Mouse (Mus musculus): ENCODE data around the gene Sema3b. TPM values are rescaled to one million over a fixed set of nuclear protein-coding genes. Genes with fewer than 3 reads are reported as not detected.
A peak's percentile ranks its signal among the peaks of the same experiment; 100 is the strongest.

Sema3b gene
- polyA plus RNA-seq, 1 experiment from 2014 or later: 0.41 TPM

GRCm38 (mm10) chr9:107601275-107601674 lies 7.8 kb downstream of the Sema3b start:
- Histone ChIP-seq H3K4me3 (ENCODE audit: low read depth, low read length) (no peak overlapping the region), H3K36me3 (replicated peaks; ENCODE audit: insufficient read depth, low read length) (no peaks in the 10 kb centered on the region), H3K27me3 (ENCODE audit: insufficient read depth, low read length) (no peaks in the 10 kb centered on the region), H3K4me1 (ENCODE audit: insufficient read depth) (peaks cover 15% of the 10 kb centered on the region), H3K9me3 (ENCODE audit: low read length) (no peaks in the 10 kb centered on the region), H3K9ac (replicated peaks) (no peak overlapping the region), H3K27ac (ENCODE audit: low read depth) (no peak overlapping the region), H3K4me2 (ENCODE audit: low read depth, low read length) (no peak overlapping the region)
- TF ChIP-seq EP300 (IDR thresholded peaks at IDR 0.05; ENCODE audit: low read depth): no peak
- no peak for TF ChIP-seq CTCF (IDR thresholded peaks at IDR 0.05; ENCODE audit: low read depth)
- ATAC-seq (no peak), DNase-seq (no peak)
- 81% methylated on average over 11 of the region's 11 CpGs for WGBS (ENCODE audit: insufficient replicate concordance)

- DNase-seq (no peak), ATAC-seq (0 out of 2 replicates have a peak, but pooled peaks have one; percentile 16)
- Histone ChIP-seq H3K9me3 (ENCODE audit: low read length) (no peaks in the 10 kb centered on the region), H3K4me2 (ENCODE audit: low read depth, low read length) (no peak overlapping the region), H3K27ac (ENCODE audit: low read depth) (no peak overlapping the region), H3K36me3 (replicated peaks; ENCODE audit: insufficient read depth, low read length) (no peaks in the 10 kb centered on the region), H3K27me3 (ENCODE audit: insufficient read depth, low read length) (no peaks in the 10 kb centered on the region), H3K4me1 (ENCODE audit: insufficient read depth) (peaks cover 15% of the 10 kb centered on the region), H3K9ac (replicated peaks) (no peak overlapping the region), H3K4me3 (ENCODE audit: low read depth, low read length) (no peak overlapping the region)
- no peak for TF ChIP-seq EP300 (IDR thresholded peaks at IDR 0.05; ENCODE audit: low read depth)
- peak; percentile 48 for TF ChIP-seq CTCF (IDR thresholded peaks at IDR 0.05; ENCODE audit: low read depth)
- WGBS (ENCODE audit: insufficient replicate concordance): 68% methylated on average over 12 of the region's 12 CpGs
These were observed 8.3 kb downstream of the Sema3b start for GRCm38 (mm10) chr9:107600745-107601144.

- ATAC-seq (no peak), DNase-seq (no peak)
- H3K27ac ChIP-seq (ENCODE audit: low read depth): no peak overlapping the region
- TF ChIP-seq CTCF (IDR thresholded peaks at IDR 0.05; ENCODE audit: low read depth) (no peak), EP300 (IDR thresholded peaks at IDR 0.05; ENCODE audit: low read depth) (no peak)
- no peak overlapping the region for H3K4me2 ChIP-seq (ENCODE audit: low read depth, low read length)
- peaks cover under 1% of the 10 kb centered on the region for H3K36me3 ChIP-seq (replicated peaks; ENCODE audit: insufficient read depth, low read length)
- H3K4me1 ChIP-seq (ENCODE audit: insufficient read depth): peaks cover 12% of the 10 kb centered on the region
- H3K27me3 ChIP-seq (ENCODE audit: insufficient read depth, low read length): no peaks in the 10 kb centered on the region
- H3K4me3 ChIP-seq (ENCODE audit: low read depth, low read length): no peak overlapping the region
- no peaks in the 10 kb centered on the region for H3K9me3 ChIP-seq (ENCODE audit: low read length)
- no peak overlapping the region for H3K9ac ChIP-seq (replicated peaks)
- WGBS (ENCODE audit: insufficient replicate concordance): 71% methylated on average over 14 of the region's 14 CpGs
These were observed 9.2 kb downstream of the Sema3b start for GRCm38 (mm10) chr9:107599842-107600241.

- H3K27ac ChIP-seq (ENCODE audit: low read depth): no peak overlapping the region
- 82% methylated on average over 9 of the region's 9 CpGs for WGBS (ENCODE audit: insufficient replicate concordance)
These were observed 9.6 kb downstream of the Sema3b start for GRCm38 (mm10) chr9:107599433-107599832.

GRCm38 (mm10) chr9:107598385-107598784 lies 10.6 kb downstream of the Sema3b start:
- no peak overlapping the region for H3K4me2 ChIP-seq (ENCODE audit: low read depth, low read length)

More at GRCm38 (mm10) chr9:107599433-107599832, 9.6 kb downstream of the Sema3b start:
- Histone ChIP-seq H3K4me2 (ENCODE audit: low read depth, low read length) (no peak overlapping the region), H3K27me3 (ENCODE audit: insufficient read depth, low read length) (no peaks in the 10 kb centered on the region), H3K4me3 (ENCODE audit: low read depth, low read length) (no peak overlapping the region), H3K9ac (replicated peaks) (no peak overlapping the region), H3K9me3 (ENCODE audit: low read length) (no peaks in the 10 kb centered on the region), H3K36me3 (replicated peaks; ENCODE audit: insufficient read depth, low read length) (peaks cover 4% of the 10 kb centered on the region), H3K4me1 (ENCODE audit: insufficient read depth) (peaks cover 12% of the 10 kb centered on the region)
- ATAC-seq (no peak), DNase-seq (no peak)
- TF ChIP-seq EP300 (IDR thresholded peaks at IDR 0.05; ENCODE audit: low read depth) (no peak), CTCF (IDR thresholded peaks at IDR 0.05; ENCODE audit: low read depth) (no peak)

GRCm38 (mm10) chr9:107596619-107597569 lies 12.1 kb downstream of the Sema3b start:
- Histone ChIP-seq H3K9ac (replicated peaks) (no peak overlapping the region), H3K4me2 (ENCODE audit: low read depth, low read length) (no peak overlapping the region), H3K9me3 (ENCODE audit: low read length) (no peaks in the 10 kb centered on the region), H3K27ac (ENCODE audit: low read depth) (no peak overlapping the region), H3K36me3 (replicated peaks; ENCODE audit: insufficient read depth, low read length) (peaks cover 30% of the 10 kb centered on the region), H3K27me3 (ENCODE audit: insufficient read depth, low read length) (no peaks in the 10 kb centered on the region), H3K4me3 (ENCODE audit: low read depth, low read length) (no peak overlapping the region), H3K4me1 (ENCODE audit: insufficient read depth) (peaks cover 6% of the 10 kb centered on the region)
- TF ChIP-seq EP300 (IDR thresholded peaks at IDR 0.05; ENCODE audit: low read depth): no peak
- TF ChIP-seq CTCF (IDR thresholded peaks at IDR 0.05; ENCODE audit: low read depth): no peak
- DNase-seq (no peak), ATAC-seq (no peak)
- WGBS (ENCODE audit: insufficient replicate concordance): 83% methylated on average over 11 of the region's 11 CpGs

More at GRCm38 (mm10) chr9:107598385-107598784, 10.6 kb downstream of the Sema3b start:
- Histone ChIP-seq H3K36me3 (replicated peaks; ENCODE audit: insufficient read depth, low read length) (peaks cover 15% of the 10 kb centered on the region), H3K4me3 (ENCODE audit: low read depth, low read length) (no peak overlapping the region), H3K27me3 (ENCODE audit: insufficient read depth, low read length) (no peaks in the 10 kb centered on the region), H3K4me1 (ENCODE audit: insufficient read depth) (peaks cover 12% of the 10 kb centered on the region), H3K27ac (ENCODE audit: low read depth) (no peak overlapping the region), H3K9ac (replicated peaks) (no peak overlapping the region), H3K9me3 (ENCODE audit: low read length) (no peaks in the 10 kb centered on the region)
- DNase-seq (no peak), ATAC-seq (no peak)
- WGBS (ENCODE audit: insufficient replicate concordance): 58% methylated on average over 5 of the region's 5 CpGs
- no peak for TF ChIP-seq CTCF (IDR thresholded peaks at IDR 0.05; ENCODE audit: low read depth)
- TF ChIP-seq EP300 (IDR thresholded peaks at IDR 0.05; ENCODE audit: low read depth): no peak
